Mouse (Mus musculus) MEL (cell line): ENCODE results near the gene Samd8. TPM values are rescaled to one million over a fixed set of nuclear protein-coding genes. Genes with fewer than 3 reads are reported as not detected.

ENCODE experiments used
- DNase-seq: peaks from one replicate; pipeline ENCODE4 v3.0.0; 2011; ENCODE audit warnings: low read depth, low spot score
- H3K27ac ChIP-seq: 2 replicates; pipeline ENCODE4 v1.5.1; 2012; ENCODE audit warnings: low read depth, mild to moderate bottlenecking, control low read depth, low read length, moderate library complexity; ENCODE audit not compliant: control insufficient read depth
- H3K27me3 ChIP-seq, 2 experiments: fragments of 150-350 bp in 1 of 2; sonication (generic) in 1 of 2; 2 replicates each; pipeline ENCODE4 v1.6.1; 2012; ENCODE audit warnings: low read length in 2 of 2, mild to moderate bottlenecking in 2 of 2, improper control_type of control experiment in 1 of 2, moderate library complexity in 1 of 2; ENCODE audit not compliant: insufficient read depth in 2 of 2, control insufficient read depth in 1 of 2
- H3K36me3 ChIP-seq, 2 experiments: 2 replicates each; pipeline ENCODE4 v1.6.1; 2012 to 2014; ENCODE audit warnings: low read length in 2 of 2, improper control_type of control experiment in 1 of 2, inconsistent platforms in 1 of 2, mild to moderate bottlenecking in 1 of 2; ENCODE audit not compliant: insufficient read depth in 2 of 2, control insufficient read depth in 1 of 2
- H3K4me1 ChIP-seq, 2 experiments: fragments of 150-350 bp in 1 of 2; sonication (generic) in 1 of 2; 2 replicates each; pipeline ENCODE4 v1.6.1; 2012; ENCODE audit warnings: low read length in 2 of 2, improper control_type of control experiment in 1 of 2, mild to moderate bottlenecking in 1 of 2; ENCODE audit not compliant: insufficient read depth in 2 of 2, control insufficient read depth in 1 of 2
- H3K4me3 ChIP-seq, 2 experiments: fragments of 150-350 bp in 1 of 2; sonication (generic) in 1 of 2; 2 replicates each; pipeline ENCODE4 v1.5.1; 2012; ENCODE audit warnings: low read depth in 2 of 2, low read length in 2 of 2, mild to moderate bottlenecking in 2 of 2, moderate library complexity in 2 of 2, control low read depth in 1 of 2, improper control_type of control experiment in 1 of 2; ENCODE audit not compliant: control insufficient read depth in 1 of 2, insufficient read depth in 1 of 2
- H3K79me2 ChIP-seq: 2 replicates; pipeline ENCODE4 v1.6.1; 2012; ENCODE audit warnings: mild to moderate bottlenecking, low read length, moderate library complexity; ENCODE audit not compliant: control insufficient read depth, poor library complexity, insufficient read depth
- H3K9ac ChIP-seq: 2 replicates; pipeline ENCODE4 v1.6.1; 2012; ENCODE audit warnings: low read depth, mild to moderate bottlenecking, control low read depth, low read length, moderate library complexity; ENCODE audit not compliant: control insufficient read depth, poor library complexity, severe bottlenecking
- H3K9me3 ChIP-seq: fragments of 150-350 bp; sonication (generic); replicated peaks from 2 replicates; pipeline ENCODE4 v1.6.1; 2012; ENCODE audit warnings: mild to moderate bottlenecking, low read length, improper control_type of control experiment, moderate library complexity; ENCODE audit not compliant: insufficient read depth
- CHD1 ChIP-seq: IDR thresholded peaks from 2 replicates; pipeline ENCODE4 v1.6.1; 2012; ENCODE audit warnings: low read depth, mild to moderate bottlenecking, inconsistent platforms, low read length, improper control_type of control experiment
- CHD2 ChIP-seq: IDR thresholded peaks from 2 replicates; pipeline ENCODE4 v1.6.1; 2011; ENCODE audit warnings: low read length, improper control_type of control experiment
- CTCF ChIP-seq, 3 experiments: IDR thresholded peaks in 2 of 3; conservative IDR thresholded peaks in 1 of 3; 2 replicates each; pipeline ENCODE4 v1.5.1; 2011 to 2012; ENCODE audit warnings: low read length in 3 of 3, low read depth in 2 of 3, mild to moderate bottlenecking in 2 of 3, improper control_type of control experiment in 1 of 3, inconsistent platforms in 1 of 3, mixed read lengths in 1 of 3, moderate library complexity in 1 of 3; ENCODE audit not compliant: control insufficient read depth in 1 of 3, insufficient read depth in 1 of 3, poor library complexity in 1 of 3, severe bottlenecking in 1 of 3
- ETS1 ChIP-seq: IDR thresholded peaks from 2 replicates; pipeline ENCODE4 v1.6.1; 2012; ENCODE audit warnings: low read depth, mild to moderate bottlenecking, inconsistent platforms, low read length, improper control_type of control experiment, moderate library complexity
- GABPA ChIP-seq: IDR thresholded peaks from 2 replicates; pipeline ENCODE4 v1.6.1; 2012; ENCODE audit warnings: low read depth, mild to moderate bottlenecking, inconsistent platforms, low read length, improper control_type of control experiment, moderate library complexity
- GATA1 ChIP-seq: IDR thresholded peaks from 2 replicates; pipeline ENCODE4 v1.6.1; 2011; ENCODE audit warnings: low read depth, low read length, improper control_type of control experiment
- HCFC1 ChIP-seq: IDR thresholded peaks from 2 replicates; pipeline ENCODE4 v1.6.1; 2012; ENCODE audit warnings: low read depth, mild to moderate bottlenecking, inconsistent platforms, low read length, improper control_type of control experiment, moderate library complexity
- JUND ChIP-seq: IDR thresholded peaks from 2 replicates; pipeline ENCODE4 v1.6.1; 2011; ENCODE audit warnings: low read depth, mild to moderate bottlenecking, improper control_type of control experiment, low read length
- MAFK ChIP-seq: IDR thresholded peaks from 2 replicates; pipeline ENCODE4 v1.6.1; 2011; ENCODE audit warnings: low read depth, mild to moderate bottlenecking, low read length, improper control_type of control experiment, borderline replicate concordance
- MAX ChIP-seq: IDR thresholded peaks from 2 replicates; pipeline ENCODE4 v1.6.1; 2011; ENCODE audit warnings: low read length, improper control_type of control experiment
- MAZ ChIP-seq: IDR thresholded peaks from 2 replicates; pipeline ENCODE4 v1.6.1; 2012; ENCODE audit warnings: low read depth, mild to moderate bottlenecking, inconsistent platforms, low read length, improper control_type of control experiment
- MEF2A ChIP-seq: IDR thresholded peaks from 2 replicates; pipeline ENCODE4 v1.6.1; 2014; ENCODE audit warnings: low read depth, mild to moderate bottlenecking, inconsistent platforms, low read length, improper control_type of control experiment; ENCODE audit not compliant: poor library complexity, insufficient replicate concordance, severe bottlenecking; ENCODE audit errors: extremely low read depth
- MYB ChIP-seq: IDR thresholded peaks from 2 replicates; pipeline ENCODE4 v1.6.1; 2011; ENCODE audit warnings: mild to moderate bottlenecking, low read depth, low read length, improper control_type of control experiment
- NRF1 ChIP-seq: IDR thresholded peaks from 2 replicates; pipeline ENCODE4 v1.6.1; 2014; ENCODE audit warnings: low read depth, mild to moderate bottlenecking, inconsistent platforms, low read length, improper control_type of control experiment, moderate library complexity; ENCODE audit not compliant: poor library complexity, insufficient read depth, severe bottlenecking
- POLR2A ChIP-seq, 2 experiments: IDR thresholded peaks; 2 replicates each; pipeline ENCODE4 v1.6.1; 2011 to 2012; ENCODE audit warnings: low read length in 2 of 2, mild to moderate bottlenecking in 2 of 2, control low read depth in 1 of 2, improper control_type of control experiment in 1 of 2, low read depth in 1 of 2, moderate library complexity in 1 of 2; ENCODE audit not compliant: control insufficient read depth in 1 of 2, insufficient read depth in 1 of 2, poor library complexity in 1 of 2
- POLR2AphosphoS2 ChIP-seq: IDR thresholded peaks from 2 replicates; pipeline ENCODE4 v1.6.1; 2011; ENCODE audit warnings: low read length, improper control_type of control experiment
- POLR2AphosphoS5 ChIP-seq: IDR thresholded peaks from 2 replicates; pipeline ENCODE4 v1.6.1; 2012; ENCODE audit warnings: low read depth, borderline replicate concordance, mild to moderate bottlenecking, inconsistent platforms, low read length, moderate library complexity, mixed read lengths
- RAD21 ChIP-seq: IDR thresholded peaks from 2 replicates; pipeline ENCODE4 v1.6.1; 2011; ENCODE audit warnings: mild to moderate bottlenecking, low read depth, low read length, improper control_type of control experiment
- RCOR1 ChIP-seq: IDR thresholded peaks from 2 replicates; pipeline ENCODE4 v1.6.1; 2012; ENCODE audit warnings: low read depth, mild to moderate bottlenecking, inconsistent platforms, low read length, improper control_type of control experiment
- SIN3A ChIP-seq: IDR thresholded peaks from 2 replicates; pipeline ENCODE4 v1.6.1; 2012; ENCODE audit warnings: low read length, improper control_type of control experiment, inconsistent platforms
- SMC3 ChIP-seq: IDR thresholded peaks from 2 replicates; pipeline ENCODE4 v1.6.1; 2011; ENCODE audit warnings: low read depth, low read length, improper control_type of control experiment
- TAL1 ChIP-seq: IDR thresholded peaks from 2 replicates; pipeline ENCODE4 v1.6.1; 2012; ENCODE audit warnings: mild to moderate bottlenecking, inconsistent platforms, low read length, moderate library complexity, mixed read lengths
- TCF12 ChIP-seq: IDR thresholded peaks from 2 replicates; pipeline ENCODE4 v1.6.1; 2014; ENCODE audit warnings: low read depth, mild to moderate bottlenecking, inconsistent platforms, low read length, improper control_type of control experiment, moderate library complexity
- UBTF ChIP-seq: IDR thresholded peaks from 2 replicates; pipeline ENCODE4 v1.6.1; 2012; ENCODE audit warnings: low read depth, mild to moderate bottlenecking, inconsistent platforms, low read length, improper control_type of control experiment, moderate library complexity, borderline replicate concordance; ENCODE audit not compliant: insufficient read depth
- USF1 ChIP-seq: IDR thresholded peaks from 2 replicates; pipeline ENCODE4 v1.6.1; 2014; ENCODE audit warnings: low read depth, mild to moderate bottlenecking, inconsistent platforms, low read length, improper control_type of control experiment, moderate library complexity
- USF2 ChIP-seq, 2 experiments: IDR thresholded peaks; 2 replicates each; pipeline ENCODE4 v1.6.1; 2011 to 2012; ENCODE audit warnings: improper control_type of control experiment in 2 of 2, low read length in 2 of 2, borderline replicate concordance in 1 of 2, inconsistent platforms in 1 of 2, low read depth in 1 of 2, mild to moderate bottlenecking in 1 of 2; ENCODE audit not compliant: insufficient read depth in 1 of 2
- ZNF384 ChIP-seq: IDR thresholded peaks from 2 replicates; pipeline ENCODE4 v1.6.1; 2012; ENCODE audit warnings: low read depth, mild to moderate bottlenecking, inconsistent platforms, low read length, improper control_type of control experiment
- polyA plus RNA-seq, 2 experiments: library from polyadenylated mRNA; stranded (reverse) in 1 of 2; unstranded in 1 of 2; fragments of >175 nt in 1 of 2; fragments of >200 nt in 1 of 2; gene quantifications; 2 replicates each; pipeline versions ENCODE4 v1.2.1 to v1.2.4; 2012; ENCODE audit warnings: low replicate concordance in 2 of 2, low read depth in 1 of 2; ENCODE audit not compliant: insufficient read length in 2 of 2, insufficient read depth in 1 of 2, missing spikeins in 1 of 2
- total RNA-seq: library from RNA; depleted of rRNA; stranded (reverse); fragments of 300-350 nt; gene quantifications from 2 replicates; pipeline ENCODE4 v1.2.3, GENCODE M21; 2012

Samd8 gene
- total and polyA plus RNA-seq, 3 experiments: 5.8 to 6.8 TPM; not detected in 1

GRCm38 (mm10) chr14:21790585-21791251 lies 40.4 kb downstream of the Samd8 start:
- no peak overlapping the region for H3K4me3 ChIP-seq
- DNase-seq: no peak
- H3K4me1 ChIP-seq: no peaks in the 10 kb centered on the region
- H3K79me2 ChIP-seq: no peaks in the 10 kb centered on the region
- H3K27me3 ChIP-seq: no peaks in the 10 kb centered on the region
- peaks cover 0 to 2% of the 10 kb centered on the region in 2 experiments; a peak in 2 of 4 replicates for H3K36me3 ChIP-seq
- H3K27ac ChIP-seq: no peak overlapping the region
- H3K9me3 ChIP-seq: no peaks in the 10 kb centered on the region
- TF ChIP-seq GATA1: no peak
- no peak for TF ChIP-seq POLR2AphosphoS2
- TF ChIP-seq MAZ: no peak
- TF ChIP-seq RCOR1: no peak
- no peak for TF ChIP-seq MEF2A
- no peak for TF ChIP-seq CTCF (IDR thresholded peaks at IDR 0.05 in 2 of 3, conservative IDR thresholded peaks at IDR 0.05 in 1 of 3; ENCODE audit: control insufficient read depth in 1 of 3, insufficient read depth in 1 of 3, low read depth in 2 of 3, low read length in 3 of 3, poor library complexity in 1 of 3, severe bottlenecking in 1 of 3)
- TF ChIP-seq RAD21: no peak
- TF ChIP-seq MAFK: no peak
- TF ChIP-seq CHD2: no peak
- no peak for TF ChIP-seq USF1
- no peak for TF ChIP-seq USF2 (IDR thresholded peaks at IDR 0.05; ENCODE audit: borderline replicate concordance in 1 of 2, insufficient read depth in 1 of 2, low read depth in 1 of 2, low read length in 2 of 2)
- TF ChIP-seq CHD1: no peak
- no peak for TF ChIP-seq JUND
- no peak for TF ChIP-seq GABPA
- TF ChIP-seq TAL1: no peak
- no peak for TF ChIP-seq HCFC1
- TF ChIP-seq ZNF384: no peak
- TF ChIP-seq TCF12: no peak
- no peak for TF ChIP-seq NRF1
- H3K9ac ChIP-seq: no peak overlapping the region

DNA sequence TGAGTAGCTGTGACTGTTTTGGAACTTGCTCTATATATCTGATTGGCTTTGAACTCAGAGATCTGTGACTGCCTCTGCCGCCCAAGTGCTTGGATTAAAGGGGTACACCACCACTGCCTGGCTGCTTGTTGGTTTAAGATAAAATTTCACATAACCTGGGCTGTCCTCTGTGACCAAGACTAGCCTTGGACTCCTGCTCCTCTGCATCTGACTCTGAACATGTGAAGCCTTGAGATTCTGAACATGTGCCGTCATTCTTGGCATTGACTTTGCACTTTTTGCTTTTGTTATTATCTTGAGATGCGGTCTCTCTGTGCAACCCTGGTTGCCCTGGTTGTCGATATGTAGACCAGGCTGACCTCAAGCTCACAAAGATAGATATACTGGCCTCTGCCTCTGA lies 41.4 kb downstream of the Samd8 start:
- H3K79me2 ChIP-seq: no peaks in the 10 kb centered on the region
- H3K9ac ChIP-seq: no peak overlapping the region
- no peaks in the 10 kb centered on the region for H3K27me3 ChIP-seq
- TF ChIP-seq MEF2A: no peak
- TF ChIP-seq JUND: no peak
- no peak for TF ChIP-seq ZNF384
- no peak for TF ChIP-seq POLR2A (IDR thresholded peaks at IDR 0.05; ENCODE audit: control insufficient read depth in 1 of 2, insufficient read depth in 1 of 2, low read depth in 1 of 2, low read length in 2 of 2, poor library complexity in 1 of 2)
- no peak for TF ChIP-seq ETS1
- TF ChIP-seq POLR2AphosphoS5: no peak
- TF ChIP-seq MAX: no peak
- TF ChIP-seq UBTF: no peak
- TF ChIP-seq GATA1: no peak
- no peak for TF ChIP-seq CHD2
- no peak for TF ChIP-seq SIN3A
- TF ChIP-seq MAFK: no peak
- TF ChIP-seq CTCF (IDR thresholded peaks at IDR 0.05 in 2 of 3, conservative IDR thresholded peaks at IDR 0.05 in 1 of 3; ENCODE audit: control insufficient read depth in 1 of 3, insufficient read depth in 1 of 3, low read depth in 2 of 3, low read length in 3 of 3, poor library complexity in 1 of 3, severe bottlenecking in 1 of 3): no peak
- TF ChIP-seq POLR2AphosphoS2: no peak
- TF ChIP-seq NRF1: no peak
- no peak for TF ChIP-seq SMC3
- TF ChIP-seq MYB: no peak
- TF ChIP-seq TAL1: no peak
- no peak for TF ChIP-seq USF1
- no peak overlapping the region for H3K4me3 ChIP-seq
- no peak for DNase-seq
- H3K9me3 ChIP-seq: no peaks in the 10 kb centered on the region
- H3K36me3 ChIP-seq: peaks cover 0 to 2% of the 10 kb centered on the region in 2 experiments; a peak in 2 of 4 replicates
- no peaks in the 10 kb centered on the region for H3K4me1 ChIP-seq
- no peak overlapping the region for H3K27ac ChIP-seq
